ENCODE assay signal across 8 mouse cellular contexts in the genomic region with DNA sequence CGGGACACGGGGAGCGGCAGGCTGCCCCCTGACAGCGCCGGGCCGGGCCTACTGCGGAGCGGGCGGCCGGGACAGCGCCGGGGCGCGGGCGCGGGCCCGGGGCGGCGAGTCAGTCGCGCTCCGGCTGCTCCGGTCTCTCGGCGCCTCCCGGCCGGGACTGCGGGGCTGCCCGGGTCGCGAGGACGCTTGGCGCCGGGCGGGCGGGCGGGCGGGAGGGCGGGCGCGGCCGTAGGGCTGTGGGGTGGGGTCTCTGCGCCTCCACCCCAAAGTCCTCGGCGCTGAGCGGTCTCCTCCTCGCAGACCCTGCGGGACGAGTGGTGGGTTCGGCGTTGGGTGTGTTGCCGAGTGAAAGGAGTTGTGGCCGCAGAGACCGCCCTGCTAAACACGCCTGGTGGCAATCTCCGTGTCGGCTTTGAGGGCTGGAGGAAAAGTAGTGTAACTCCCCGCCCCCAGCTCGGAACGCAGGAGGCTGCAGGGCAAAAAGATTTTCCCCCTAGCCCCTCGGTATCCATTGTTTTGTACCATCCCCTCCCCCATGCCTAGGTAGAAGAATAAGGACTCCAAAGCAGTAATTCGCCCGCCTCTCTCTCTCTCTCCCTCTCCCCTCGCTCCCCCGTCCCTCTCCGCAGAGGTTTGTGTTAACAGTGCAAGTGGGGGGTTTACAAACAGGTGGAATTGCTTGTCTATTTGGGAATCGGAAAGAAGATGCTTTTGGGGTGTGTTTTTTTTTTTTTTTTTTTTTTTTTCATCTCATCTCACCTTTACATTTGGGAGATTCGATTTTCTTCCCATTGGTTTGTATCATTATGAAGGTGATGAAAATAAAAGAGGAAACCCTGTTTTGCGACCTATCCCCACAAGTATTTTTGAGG. TPM values are rescaled to one million over a fixed set of nuclear protein-coding genes. Genes with fewer than 3 reads are reported as not detected.
DNase-seq lines count a peak whose midpoint lies in the region; ATAC-seq and TF ChIP-seq lines count a peak whose summit lies in the region.

No protein-coding gene starts in this region.

- peaks cover 43% of the 10 kb centered on the region for H3K79me3 ChIP-seq in C2C12 (ENCODE audit: low read depth)

- peak overlapping the region; percentile 65 for H3K4me3 ChIP-seq in C2C12 (ENCODE audit: insufficient read depth, poor library complexity, severe bottlenecking)
- peak overlapping the region; percentile 94 for H3K4me3 ChIP-seq in embryonic facial prominence, embryonic 15.5 days (replicated peaks)
- peak overlapping the region; percentile 80 for H3K4me3 ChIP-seq in heart, embryonic 11.5 days (ENCODE audit: low read depth, low read length)
- peak overlapping the region; percentile 96 for H3K4me3 ChIP-seq in kidney, embryonic 15.5 days (replicated peaks)

- H3K9me3 ChIP-seq in embryonic facial prominence, embryonic 15.5 days (replicated peaks): no peaks in the 10 kb centered on the region
- no peaks in the 10 kb centered on the region for H3K9me3 ChIP-seq in heart, embryonic 11.5 days (replicated peaks; ENCODE audit: control insufficient read depth, low read length)
- H3K9me3 ChIP-seq in kidney, embryonic 15.5 days (replicated peaks): no peaks in the 10 kb centered on the region

- H3ac ChIP-seq in C2C12 (ENCODE audit: control insufficient read depth, insufficient read length, low read depth): peak overlapping the region; percentile 87

- H3K27me3 ChIP-seq in C2C12 (ENCODE audit: control insufficient read depth, insufficient read depth, insufficient read length): no peaks in the 10 kb centered on the region
- no peaks in the 10 kb centered on the region for H3K27me3 ChIP-seq in embryonic facial prominence, embryonic 15.5 days
- no peaks in the 10 kb centered on the region for H3K27me3 ChIP-seq in heart, embryonic 11.5 days (ENCODE audit: control insufficient read depth, insufficient read depth, low read length)
- no peaks in the 10 kb centered on the region for H3K27me3 ChIP-seq in kidney, embryonic 15.5 days

- no peaks in the 10 kb centered on the region for H3K36me3 ChIP-seq in C2C12 (ENCODE audit: control insufficient read depth, insufficient read depth)
- H3K36me3 ChIP-seq in embryonic facial prominence, embryonic 15.5 days: no peaks in the 10 kb centered on the region
- H3K36me3 ChIP-seq in heart, embryonic 11.5 days (ENCODE audit: control insufficient read depth, insufficient read depth, low read length): no peaks in the 10 kb centered on the region
- H3K36me3 ChIP-seq in kidney, embryonic 15.5 days: peaks cover 9% of the 10 kb centered on the region

- peak; percentile 69 for DNase-seq in adrenal gland, postnatal 14 days
- peak; percentile 43 to 44 for DNase-seq in lung, adult 18-20 months
- peak; percentile 27 for DNase-seq in ovary, postnatal 10 days (ENCODE audit: low spot score)
- peak; percentile 49 for DNase-seq in thymus, postnatal 25 days

- H3K4me2 ChIP-seq in embryonic facial prominence, embryonic 15.5 days (replicated peaks): peak overlapping the region; percentile 63
- peak overlapping the region; percentile 67 for H3K4me2 ChIP-seq in heart, embryonic 11.5 days
- H3K4me2 ChIP-seq in kidney, embryonic 15.5 days: peak overlapping the region; percentile 67

- WGBS in embryonic facial prominence, embryonic 15.5 days: under 1% methylated on average over 68 of the region's 69 CpGs
- under 1% methylated on average over 43 of the region's 69 CpGs for WGBS in heart, embryonic 11.5 days (ENCODE audit: insufficient replicate concordance)
- 1% methylated on average over 54 of the region's 69 CpGs for WGBS in kidney, embryonic 15.5 days

- H3K4me1 ChIP-seq in embryonic facial prominence, embryonic 15.5 days: peaks cover 19% of the 10 kb centered on the region
- peaks cover 9% of the 10 kb centered on the region for H3K4me1 ChIP-seq in heart, embryonic 11.5 days (ENCODE audit: control insufficient read depth, insufficient read depth, low read length)
- H3K4me1 ChIP-seq in kidney, embryonic 15.5 days: peaks cover 20% of the 10 kb centered on the region

- peak overlapping the region; percentile 93 for H3K9ac ChIP-seq in embryonic facial prominence, embryonic 15.5 days
- peak overlapping the region; percentile 91 for H3K9ac ChIP-seq in heart, embryonic 11.5 days (ENCODE audit: low read depth, low read length)
- peak overlapping the region; percentile 98 for H3K9ac ChIP-seq in kidney, embryonic 15.5 days

- peaks cover 64% of the 10 kb centered on the region for H3K79me2 ChIP-seq in C2C12 (ENCODE audit: control insufficient read depth, insufficient read depth)

- peak overlapping the region; percentile 97 for H3K27ac ChIP-seq in embryonic facial prominence, embryonic 15.5 days (replicated peaks)
- H3K27ac ChIP-seq in heart, embryonic 11.5 days (ENCODE audit: low read depth, low read length): peak overlapping the region; percentile 96
- peak overlapping the region; percentile 98 for H3K27ac ChIP-seq in kidney, embryonic 15.5 days

- ATAC-seq in embryonic facial prominence, embryonic 15.5 days (ENCODE audit: insufficient number of reproducible peaks, low FRiP score, low TSS enrichment, low read depth): peak; percentile 5; the same call in 1 of the 2 replicates
- ATAC-seq in heart, embryonic 11.5 days (replicated peaks; ENCODE audit: insufficient number of reproducible peaks, low FRiP score, low TSS enrichment): peak; percentile 1; the same call in 1 of the 2 replicates
- peak; percentile 7 for ATAC-seq in kidney, embryonic 15.5 days (replicated peaks; ENCODE audit: low FRiP score)

- no peak for TF ChIP-seq CTCF in C2C12 (IDR thresholded peaks at IDR 0.05; ENCODE audit: control insufficient read depth, insufficient read depth, insufficient read length)

TF ChIP-seq in C2C12, 6 proteins besides CTCF, POLR2A, EP300 and RAD21:
- TF ChIP-seq FOSL1 (IDR thresholded peaks at IDR 0.05; ENCODE audit: insufficient read depth, low read length, poor library complexity, severe bottlenecking): no peak

RNA-seq across cellular contexts. Expression of a gene that starts 1.0 kb away (rescaled TPM):
- polyA plus RNA-seq in C2C12 (2012; fragmentation: generic; extraction: Trizol): 17.8 TPM
- total RNA-seq in adrenal gland, postnatal 14 days (2021): 23.2 and 26.1 TPM in 2 replicates
- 67.3 and 67.9 TPM in 2 replicates for polyA plus RNA-seq in embryonic facial prominence, embryonic 15.5 days (2015; fragmentation: Nextera tagmentation; extraction: Ambion mirVana)
- polyA plus RNA-seq in heart, embryonic 11.5 days (2014; fragmentation: Nextera tagmentation; extraction: Ambion mirVana): 69.7 and 70.2 TPM in 2 replicates
- polyA plus RNA-seq in kidney, embryonic 15.5 days (2015; fragmentation: Nextera tagmentation; extraction: Ambion mirVana): 72.3 and 81.5 TPM in 2 replicates

RNA-seq across cellular contexts. Expression of a gene that starts 1.3 kb away (rescaled TPM):
- 9.1 TPM for polyA plus RNA-seq in C2C12 (2012; fragmentation: generic; extraction: Trizol)
- total RNA-seq in adrenal gland, postnatal 14 days (2021): 42.0 and 44.8 TPM in 2 replicates
- polyA plus RNA-seq in embryonic facial prominence, embryonic 15.5 days (2015; fragmentation: Nextera tagmentation; extraction: Ambion mirVana): 47.1 and 48.0 TPM in 2 replicates
- 47.4 and 51.3 TPM in 2 replicates for polyA plus RNA-seq in heart, embryonic 11.5 days (2014; fragmentation: Nextera tagmentation; extraction: Ambion mirVana)
- polyA plus RNA-seq in kidney, embryonic 15.5 days (2015; fragmentation: Nextera tagmentation; extraction: Ambion mirVana): 50.2 and 51.5 TPM in 2 replicates

RNA-seq across cellular contexts. Expression of a gene that starts 53.4 kb away (rescaled TPM):
- 2.4 TPM for polyA plus RNA-seq in C2C12 (2012; fragmentation: generic; extraction: Trizol)
- total RNA-seq in adrenal gland, postnatal 14 days (2021): 109 and 110 TPM in 2 replicates
- 111 and 122 TPM in 2 replicates for polyA plus RNA-seq in embryonic facial prominence, embryonic 15.5 days (2015; fragmentation: Nextera tagmentation; extraction: Ambion mirVana)
- 38.0 and 41.3 TPM in 2 replicates for polyA plus RNA-seq in heart, embryonic 11.5 days (2014; fragmentation: Nextera tagmentation; extraction: Ambion mirVana)
- polyA plus RNA-seq in kidney, embryonic 15.5 days (2015; fragmentation: Nextera tagmentation; extraction: Ambion mirVana): 122 and 124 TPM in 2 replicates

Comparison
In these comparisons a context has a peak if more than half of its experiments do, and no peak if none do; other contexts are left out.
1. Peak in every context shown above with its lines: DNase-seq, ATAC-seq, H3K4me3 ChIP-seq and H3K27ac ChIP-seq.
2. RNA of a gene that starts 53.4 kb away (polyA plus RNA-seq): 122 to 124 TPM in kidney, embryonic 15.5 days, 111 to 122 TPM in embryonic facial prominence, embryonic 15.5 days and 38.0 to 41.3 TPM in heart, embryonic 11.5 days; 2.4 TPM in C2C12 (single experiment); every median in the first group is over 10 times any median in the second.